Mouse (Mus musculus) heart, adult 2 months (tissue): ENCODE data around the gene Htr3b. TPM values are rescaled to one million over a fixed set of nuclear protein-coding genes. Genes with fewer than 3 reads are reported as not detected.

Experiments
- DNase-seq, 2 experiments: peaks; one replicate each; pipeline ENCODE4 v3.0.0; 2021
- H3K27ac ChIP-seq: fragments of 200-600 bp; 2 replicates; pipeline ENCODE4 v1.8.1; 2022
- H3K27me3 ChIP-seq: fragments of 200-500 bp; 2 replicates; pipeline ENCODE4 v1.6.1; 2012; ENCODE audit warnings: mild to moderate bottlenecking, low read length, inconsistent platforms, mixed read lengths; ENCODE audit not compliant: control insufficient read depth, insufficient read depth
- H3K36me3 ChIP-seq: fragments of 200-500 bp; 2 replicates; pipeline ENCODE4 v1.6.1; 2012; ENCODE audit warnings: low read length, inconsistent platforms; ENCODE audit not compliant: control insufficient read depth, insufficient read depth
- H3K4me1 ChIP-seq: fragments of 200-500 bp; 2 replicates; pipeline ENCODE4 v1.6.1; 2011; ENCODE audit warnings: low read length; ENCODE audit not compliant: control insufficient read depth, insufficient read depth
- H3K4me3 ChIP-seq: fragments of 200-600 bp; 2 replicates; pipeline ENCODE4 v1.8.1; 2022
- H3K79me2 ChIP-seq: fragments of 200-500 bp; replicated peaks from 2 replicates; pipeline ENCODE4 v1.6.1; 2012; ENCODE audit warnings: mild to moderate bottlenecking, inconsistent platforms, low read length, moderate library complexity, mixed read lengths; ENCODE audit not compliant: control insufficient read depth, insufficient read depth
- H3K9ac ChIP-seq: fragments of 200-500 bp; 2 replicates; pipeline ENCODE4 v1.6.1; 2012; ENCODE audit warnings: low read depth, mild to moderate bottlenecking, control low read depth, inconsistent platforms, low read length, mixed read lengths
- CTCF ChIP-seq: fragments of 200-600 bp; IDR thresholded peaks from 2 replicates; pipeline ENCODE4 v1.8.1; 2022; ENCODE audit warnings: antibody characterized with exemption, mild to moderate bottlenecking, moderate library complexity
- EP300 ChIP-seq: fragments of 200-500 bp; IDR thresholded peaks from 2 replicates; pipeline ENCODE4 v1.6.1; 2011; ENCODE audit warnings: low read depth, low read length, control low read depth; ENCODE audit not compliant: insufficient read depth
- POLR2A ChIP-seq: fragments of 200-500 bp; IDR thresholded peaks from 2 replicates; pipeline ENCODE4 v1.6.1; 2011; ENCODE audit warnings: mild to moderate bottlenecking, low read depth, low read length, control low read depth; ENCODE audit not compliant: insufficient read depth
- WGBS: fragments of 180-500 bp; shearing (Covaris S2); methylation state at CpG from one replicate; pipeline ENCODE4 v1.1.7; 2018; 5-methylcytosine and 5-hydroxymethylcytosine counted together
- intact Hi-C: fragments of 180-260 bp; cut with DNase I; formaldehyde crosslinking; loops from one replicate; pipeline ENCODE4 v1.15.1; 2025
- polyA plus RNA-seq: library from polyadenylated mRNA; depleted of rRNA; stranded (reverse); fragments of >200 nt; gene quantifications from 2 replicates; pipeline ENCODE4 v1.2.3, GENCODE M21; 2012
- total RNA-seq, 2 experiments: library from RNA; stranded (reverse); gene quantifications; 2 replicates each; pipeline ENCODE4 v1.2.3; 2021

Gene Htr3b
- total and polyA plus RNA-seq, 3 experiments, result 0.06 TPM; not detected in 2

DNA sequence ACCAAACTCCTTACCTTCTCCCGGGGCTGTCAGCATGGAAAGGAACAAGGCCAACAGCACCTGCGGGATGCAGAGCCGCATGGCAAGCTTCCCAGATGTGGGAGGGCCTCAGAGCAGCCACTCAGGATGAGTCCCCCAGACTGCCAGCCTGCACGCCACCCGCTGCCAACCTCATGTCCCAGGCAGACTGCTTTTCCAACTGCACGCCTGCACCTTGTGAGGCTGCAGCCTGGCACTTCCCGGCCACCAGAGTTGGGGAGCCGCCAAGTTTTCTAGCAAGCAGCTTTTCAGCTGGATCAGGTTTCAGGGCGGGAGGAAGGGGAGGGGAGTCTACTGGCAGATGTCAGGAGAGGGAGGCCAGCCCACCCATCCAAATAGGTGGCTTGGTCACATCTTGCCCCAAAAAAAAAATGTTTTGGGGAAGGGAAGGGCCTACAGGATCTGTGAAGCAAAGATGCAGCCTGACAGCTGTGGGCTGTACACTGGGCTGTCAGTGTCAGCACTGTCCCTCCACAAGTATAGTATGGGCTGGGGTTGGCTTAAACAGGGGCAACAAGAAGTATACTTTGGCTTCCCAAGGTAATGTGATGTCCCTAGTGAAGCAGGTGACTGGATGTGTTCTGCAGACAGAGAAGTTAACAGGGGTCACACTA is 53.8 kb downstream of the Htr3b start, which contains the start of gene Htr3a:
TSS of gene Htr3a (minus strand) at position 215 of the 653 bp plus-strand sequence.
- peak; percentile 47 to 61 for DNase-seq
- intact Hi-C loops, result no loop called here
- no peak within 1 kb of the TSS for H3K9ac ChIP-seq
- TF ChIP-seq EP300, result no peak
- TF ChIP-seq CTCF, result no peak
- TF ChIP-seq POLR2A, result no peak
- 2% methylated on average over 9 of the region's 9 CpGs for WGBS
- H3K36me3 ChIP-seq, result no peaks in the 10 kb centered on the region
- no peaks in the 10 kb centered on the region for H3K27me3 ChIP-seq
- no peaks in the 10 kb centered on the region for H3K79me2 ChIP-seq
- no peak within 1 kb of the TSS for H3K27ac ChIP-seq
- no peak within 1 kb of the TSS for H3K4me3 ChIP-seq
- H3K4me1 ChIP-seq, result no peaks in the 10 kb centered on the region; the same call in 1 of the 2 replicates

DNA sequence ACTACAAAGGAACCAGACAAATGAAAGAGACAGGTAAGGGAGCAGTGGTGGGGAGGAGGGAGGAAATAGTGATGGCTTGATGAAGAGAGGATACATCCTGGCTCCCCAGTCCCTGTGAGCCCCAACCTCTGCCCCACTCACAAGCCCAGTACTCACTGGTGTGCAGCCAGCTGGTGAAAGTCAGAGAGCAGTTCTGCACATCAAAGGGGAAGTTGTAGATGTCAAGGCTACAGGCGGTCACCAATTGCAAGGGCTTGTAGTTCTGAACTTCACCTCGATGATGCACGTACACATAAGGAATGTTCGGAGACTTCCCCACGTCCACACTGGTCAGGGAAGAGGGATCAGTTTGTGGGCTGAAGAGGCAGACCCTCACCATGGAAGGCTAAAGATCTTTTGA is 60.4 kb downstream of the Htr3b start:
- WGBS, result 78% methylated on average over 5 of the region's 5 CpGs

DNA sequence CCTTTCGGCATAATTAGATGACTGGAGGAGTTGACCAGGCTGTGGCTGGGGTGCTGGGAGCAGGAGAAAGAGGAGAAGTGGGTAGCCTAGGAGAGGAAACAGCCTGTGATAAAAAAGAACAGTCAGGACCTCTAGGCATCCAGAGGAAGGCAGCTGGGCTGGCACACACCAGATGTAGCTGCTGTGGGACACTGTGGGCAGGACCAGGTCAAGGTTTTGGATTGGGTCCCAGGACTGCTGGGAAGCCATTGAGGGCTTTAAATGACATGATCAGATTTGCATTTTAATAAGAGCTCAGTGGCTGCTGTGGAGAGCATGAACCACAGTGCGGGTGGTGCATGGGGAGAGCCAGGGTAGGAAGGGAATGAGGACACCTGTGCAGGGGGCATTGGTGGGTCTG is 61.0 kb downstream of the Htr3b start:
- WGBS, result 68% methylated on average over 2 of the region's 2 CpGs
- TF ChIP-seq POLR2A, result no peak
- no peak for TF ChIP-seq CTCF
- TF ChIP-seq EP300, result no peak
- Histone ChIP-seq H3K27me3 (no peaks in the 10 kb centered on the region), H3K36me3 (no peaks in the 10 kb centered on the region), H3K27ac (no peak overlapping the region), H3K4me1 (no peaks in the 10 kb centered on the region), H3K4me3 (no peak overlapping the region), H3K79me2 (no peaks in the 10 kb centered on the region), H3K9ac (no peak overlapping the region)
- DNase-seq, result no peak
- intact Hi-C loops, result no loop called here

More for the DNA sequence above, 60.4 kb downstream of the Htr3b start:
- Histone ChIP-seq H3K79me2 (no peaks in the 10 kb centered on the region), H3K27ac (no peak overlapping the region), H3K9ac (no peak overlapping the region), H3K36me3 (no peaks in the 10 kb centered on the region), H3K27me3 (no peaks in the 10 kb centered on the region), H3K4me1 (no peaks in the 10 kb centered on the region), H3K4me3 (no peak overlapping the region)
- DNase-seq, result no peak
- TF ChIP-seq EP300 (no peak), CTCF (no peak), POLR2A (no peak)
- intact Hi-C loops, result no loop called here

DNA sequence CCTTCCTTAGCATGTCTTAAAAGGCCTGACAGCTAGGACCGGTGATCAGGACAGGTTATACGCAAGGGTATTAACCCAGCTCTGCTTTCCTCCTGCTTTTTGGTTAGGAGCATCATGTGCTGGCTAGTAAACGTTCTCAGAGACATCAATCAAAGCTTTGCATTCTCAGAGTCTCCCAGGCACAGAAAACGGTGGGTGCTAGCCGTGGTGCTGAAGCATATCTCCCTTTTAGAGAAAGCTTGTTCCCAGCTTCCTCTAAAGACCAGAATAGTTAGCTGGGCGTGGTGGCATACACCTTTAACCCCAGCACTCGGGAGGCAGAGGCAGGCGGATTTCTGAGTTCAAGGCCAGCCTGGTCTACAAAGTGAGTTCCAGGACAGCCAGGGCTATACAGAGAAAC is 66.2 kb downstream of the Htr3b start:
- H3K27me3 ChIP-seq, result no peaks in the 10 kb centered on the region; the same call in 1 of the 2 replicates
- WGBS, result 9% methylated on average over 8 of the region's 8 CpGs
- H3K79me2 ChIP-seq, result no peaks in the 10 kb centered on the region
- no peak overlapping the region for H3K4me3 ChIP-seq
- no peak overlapping the region for H3K27ac ChIP-seq
- no peaks in the 10 kb centered on the region for H3K36me3 ChIP-seq
- intact Hi-C loops, result loop anchor here (5.0 kb wide), 1 partner anchor 74 kb away; no protein-coding TSS in a partner anchor
- no peak overlapping the region for H3K9ac ChIP-seq
- no peak for TF ChIP-seq CTCF
- TF ChIP-seq EP300, result no peak
- no peak for TF ChIP-seq POLR2A
- H3K4me1 ChIP-seq, result no peaks in the 10 kb centered on the region
- no peak for DNase-seq

DNA sequence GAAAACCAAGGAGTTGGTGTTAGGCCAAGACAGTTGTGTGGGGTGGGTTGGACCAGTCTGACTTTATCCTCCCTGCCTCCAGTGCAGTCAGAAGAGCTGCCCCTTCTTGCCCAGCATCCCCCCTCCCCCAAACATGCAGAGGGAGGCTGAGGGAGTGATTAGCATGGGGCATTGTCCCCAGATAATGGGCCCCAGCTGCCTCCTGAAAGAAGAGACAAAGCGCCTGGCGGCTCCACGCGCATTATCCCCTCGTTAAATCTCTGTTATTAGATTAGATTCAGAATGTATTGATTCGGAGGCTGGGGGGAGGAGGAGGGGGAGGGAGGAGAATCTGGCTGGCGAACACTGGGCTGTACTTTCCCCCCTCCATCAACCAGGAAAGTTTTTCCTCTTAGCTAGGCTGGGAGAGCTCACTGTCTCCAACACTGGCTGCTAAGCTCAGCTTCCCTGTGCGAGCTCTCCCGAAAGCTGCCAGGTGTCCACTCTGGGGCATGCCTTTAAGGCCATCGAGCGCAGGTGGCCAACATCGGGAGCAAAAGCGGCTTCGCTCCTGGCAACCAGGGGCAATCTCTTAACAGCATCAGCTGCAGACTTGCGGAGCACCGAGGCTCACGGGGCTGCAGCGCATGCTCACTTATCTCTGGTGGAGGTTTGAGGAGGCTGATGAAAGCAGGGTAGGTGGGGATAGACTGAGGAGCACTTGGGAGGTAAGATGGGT is 68.8 kb downstream of the Htr3b start:
- TF ChIP-seq CTCF (no peak), POLR2A (no peak), EP300 (no peak)
- no peak overlapping the region for H3K9ac ChIP-seq
- H3K36me3 ChIP-seq, result no peaks in the 10 kb centered on the region
- no peak overlapping the region for H3K27ac ChIP-seq
- no peaks in the 10 kb centered on the region; the same call in 1 of the 2 replicates for H3K27me3 ChIP-seq
- no peak overlapping the region for H3K4me3 ChIP-seq
- DNase-seq, result no peak
- WGBS, result 31% methylated on average over 18 of the region's 18 CpGs
- no peaks in the 10 kb centered on the region for H3K79me2 ChIP-seq
- no peaks in the 10 kb centered on the region for H3K4me1 ChIP-seq
- intact Hi-C loops, result loop anchor here (2.0 to 5.0 kb wide), 2 partner anchors 35 to 76 kb away; no protein-coding TSS in a partner anchor

DNA sequence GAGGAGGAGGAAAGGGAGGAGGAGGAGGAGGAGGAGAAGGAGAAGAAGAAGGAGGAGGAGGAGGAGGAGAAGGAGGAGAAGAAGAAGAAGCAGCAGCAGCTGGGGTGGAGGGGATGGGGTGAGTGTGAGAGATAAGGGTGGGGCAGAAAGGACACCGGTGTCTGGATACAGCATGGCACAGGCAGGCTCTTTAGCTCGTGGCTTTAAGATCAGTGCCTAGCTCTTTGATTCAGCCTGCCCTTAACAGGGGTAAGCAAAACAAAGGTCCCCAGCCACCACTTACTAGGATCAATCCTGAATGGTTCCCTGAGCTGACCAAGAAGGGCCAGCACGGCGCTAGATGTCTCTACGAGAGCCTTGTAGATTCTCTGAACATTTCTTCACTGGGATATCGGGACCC is 70.0 kb downstream of the Htr3b start:
- no peak overlapping the region for H3K4me3 ChIP-seq
- DNase-seq, result no peak
- H3K4me1 ChIP-seq, result no peaks in the 10 kb centered on the region
- intact Hi-C loops, result loop anchor here (1.0 to 5.0 kb wide), 5 partner anchors 34 to 427 kb away; no protein-coding TSS in a partner anchor
- WGBS, result 62% methylated on average over 6 of the region's 6 CpGs
- no peak overlapping the region for H3K9ac ChIP-seq
- no peaks in the 10 kb centered on the region for H3K36me3 ChIP-seq
- H3K79me2 ChIP-seq, result no peaks in the 10 kb centered on the region
- no peaks in the 10 kb centered on the region; the same call in 1 of the 2 replicates for H3K27me3 ChIP-seq
- no peak overlapping the region for H3K27ac ChIP-seq
- TF ChIP-seq POLR2A (no peak), EP300 (no peak), CTCF (no peak)
